Comparison of ENCODE assay signal across 26 mouse cellular contexts in the genomic region with DNA sequence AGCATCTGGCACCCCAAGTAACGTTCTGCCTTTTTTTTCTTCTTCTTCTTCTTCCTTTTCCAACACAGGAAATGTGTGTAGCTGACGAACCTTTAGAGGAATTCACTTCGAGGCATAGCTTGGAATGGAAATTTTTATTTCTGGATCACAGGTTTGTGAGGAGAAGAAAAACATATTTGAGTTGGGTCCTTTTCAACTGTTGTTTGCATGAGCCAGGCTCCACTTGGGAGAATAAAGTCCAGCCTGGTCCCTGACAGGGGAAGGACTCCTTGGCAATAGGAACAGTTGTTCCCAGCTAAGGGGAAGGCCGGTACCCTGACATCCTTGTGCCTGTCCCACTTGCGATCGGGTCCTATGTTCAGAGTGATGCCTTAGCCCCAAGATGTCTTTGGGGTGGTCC.
"Had no signal": no experiment of that assay in that cellular context is flagged by ENCODE, and none has a peak within 500 bp of the region (broad histone marks: within the 10 kb centered on the region; RNA-seq: fewer than 3 reads in every experiment).

No protein-coding gene starts in this region.

- DNase-seq: gastrocnemius, postnatal 25 days; heart, postnatal 14 days; heart, postnatal 4 days; kidney, adult 18-20 months; kidney, adult 8-10 months; kidney, postnatal 10 days; kidney, postnatal 25 days; kidney, postnatal 4 days; left cerebral cortex, postnatal 4 days; liver, embryonic 13.5 days; lung, adult 18-20 months had no signal

- H3K27ac ChIP-seq: heart, embryonic 13.5 days; heart, embryonic 15.5 days; hindbrain, embryonic 10.5 days; hindbrain, embryonic 12.5 days; hindbrain, embryonic 14.5 days; intestine, embryonic 15.5 days; layer of hippocampus, adult 2 months; left cerebral cortex, adult 2 months; limb, embryonic 12.5 days; liver, embryonic 13.5 days; liver, embryonic 15.5 days had no signal

- ATAC-seq: forebrain, embryonic 16.5 days; hindbrain, embryonic 16.5 days; inflammation-experienced regulatory T-cells, adult 6 months; intestine, embryonic 15.5 days; intestine, postnatal 0 days had no signal

- H3K27me3 ChIP-seq: heart, embryonic 13.5 days; heart, embryonic 15.5 days; hindbrain, embryonic 12.5 days; intestine, embryonic 15.5 days; limb, embryonic 12.5 days; liver, embryonic 13.5 days; liver, embryonic 15.5 days had no signal

- H3K9ac ChIP-seq: heart, embryonic 13.5 days; heart, embryonic 15.5 days; hindbrain, embryonic 12.5 days; hindbrain, embryonic 14.5 days; intestine, embryonic 15.5 days; limb, embryonic 12.5 days; liver, embryonic 13.5 days; liver, embryonic 15.5 days had no signal

- H3K4me3 ChIP-seq: heart, embryonic 13.5 days; heart, embryonic 15.5 days; hindbrain, embryonic 10.5 days; hindbrain, embryonic 12.5 days; intestine, embryonic 15.5 days; layer of hippocampus, adult 2 months; left cerebral cortex, adult 2 months; limb, embryonic 12.5 days; liver, embryonic 13.5 days; liver, embryonic 15.5 days had no signal

- H3K9me3 ChIP-seq: heart, embryonic 13.5 days; heart, embryonic 15.5 days; hindbrain, embryonic 10.5 days; hindbrain, embryonic 12.5 days; intestine, embryonic 15.5 days; limb, embryonic 12.5 days; liver, embryonic 13.5 days; liver, embryonic 15.5 days had no signal

- H3K36me3 ChIP-seq: heart, embryonic 13.5 days; heart, embryonic 15.5 days; hindbrain, embryonic 10.5 days; hindbrain, embryonic 12.5 days; intestine, embryonic 15.5 days; limb, embryonic 12.5 days; liver, embryonic 13.5 days; liver, embryonic 15.5 days had no signal

- H3K4me1 ChIP-seq: hindbrain, embryonic 10.5 days; hindbrain, embryonic 12.5 days; intestine, embryonic 15.5 days; limb, embryonic 12.5 days; liver, embryonic 13.5 days; liver, embryonic 15.5 days had no signal

- H3K4me2 ChIP-seq: heart, embryonic 13.5 days; heart, embryonic 15.5 days; hindbrain, embryonic 12.5 days; hindbrain, embryonic 14.5 days; intestine, embryonic 15.5 days; limb, embryonic 12.5 days; liver, embryonic 11.5 days; liver, embryonic 13.5 days; liver, embryonic 15.5 days had no signal
